Mouse (Mus musculus) cerebellum, adult (tissue): ENCODE measurements around the gene Ackr1.
"Not testable (repeated sequence)": the region's sequence is repeated elsewhere in the genome, so short reads cannot be mapped to it uniquely, and the experiment has no call there.

Experiments
- ATAC-seq: cut with Nextera tagmentation; 2 replicates; pipeline ENCODE4 v1.9.2; 2017; ENCODE audit warnings: mild to moderate bottlenecking, moderate library complexity, mixed read lengths; ENCODE audit not compliant: insufficient number of reproducible peaks, low FRiP score, low TSS enrichment

Gene Ackr1

GRCm38 (mm10) chr1:173313535-173314050 lies 20.0 kb downstream of the Ackr1 start:
- not testable (repeated sequence) for ATAC-seq

- not testable (repeated sequence) for ATAC-seq
These were observed 30.8 kb downstream of the Ackr1 start for GRCm38 (mm10) chr1:173302795-173303194.
